Mouse (Mus musculus) ES-Bruce4 (cell line): ENCODE data around the gene Trim66.

Experiments
- CTCF ChIP-seq: IDR thresholded peaks from one replicate; pipeline ENCODE4 v1.8.1; 2011; ENCODE audit warnings: low read depth, low read length
- EP300 ChIP-seq: IDR thresholded peaks from 2 replicates; pipeline ENCODE4 v1.6.1; 2011; ENCODE audit warnings: low read depth, low read length; ENCODE audit not compliant: insufficient read depth
- POLR2A ChIP-seq: IDR thresholded peaks from one replicate; pipeline ENCODE4 v1.8.1; 2011; ENCODE audit warnings: low read length; ENCODE audit not compliant: insufficient read depth

DNA sequence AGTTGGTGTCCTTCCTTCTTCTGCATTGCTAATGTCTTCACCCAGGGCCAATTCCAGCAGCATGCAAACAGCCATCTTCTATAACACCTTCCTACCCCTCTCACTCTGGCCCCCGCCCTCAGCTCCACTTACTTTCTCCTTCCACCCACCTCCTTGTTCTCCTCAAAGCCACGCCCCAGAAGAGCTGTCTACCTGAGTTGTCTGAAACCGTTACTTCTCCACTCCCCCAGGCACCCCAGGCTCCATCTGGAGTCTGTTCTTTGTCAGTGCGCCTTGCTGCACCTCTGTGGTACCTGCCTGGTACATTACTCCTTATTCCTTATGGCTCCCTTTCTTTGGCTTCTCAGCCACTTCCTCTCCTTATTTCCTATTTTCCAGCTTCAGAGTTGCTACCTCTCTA is 25.2 kb upstream of the Trim66 start:
- no peak for TF ChIP-seq CTCF
- no peak for TF ChIP-seq EP300
- no peak for TF ChIP-seq POLR2A
